Mouse (Mus musculus): ENCODE measurements around the gene Urah. TPM values are rescaled to one million over a fixed set of nuclear protein-coding genes. Genes with fewer than 3 reads are reported as not detected.
A peak's percentile ranks its signal among the peaks of the same experiment; 100 is the strongest.

Urah gene
- total and polyA plus RNA-seq, 3 experiments = not detected

GRCm38 (mm10) chr7:140797619-140798018 is 37.2 kb upstream of the Urah start:
- dilution Hi-C loops (cut with MboI; ENCODE audit: extremely low pct_ligation_motif_present, extremely low pct_unique_long_range_greater_than_20kb, low sequenced_read_pairs) = no loop called here
- no peaks in the 10 kb centered on the region for H3K79me2 ChIP-seq (replicated peaks; ENCODE audit: control insufficient read depth, extremely low read depth, insufficient read depth, poor library complexity, severe bottlenecking)
- no peaks in the 10 kb centered on the region for H3K4me1 ChIP-seq (ENCODE audit: control insufficient read depth in 1 of 2, insufficient read depth in 2 of 2)
- H3K36me3 ChIP-seq (replicated peaks in 1 of 2; ENCODE audit: control insufficient read depth in 1 of 2, insufficient read depth in 1 of 2, low read length in 1 of 2) = no peaks in the 10 kb centered on the region
- no peak overlapping the region for H3K9ac ChIP-seq (ENCODE audit: insufficient read depth, low read depth)
- H3K9me3 ChIP-seq (replicated peaks; ENCODE audit: low read length) = no peaks in the 10 kb centered on the region
- DNase-seq (ENCODE audit: extremely low read depth) = peak; percentile 3
- no peak overlapping the region for H3K4me3 ChIP-seq (replicated peaks in 1 of 3; ENCODE audit: low read depth in 2 of 3, low read length in 2 of 3, poor library complexity in 1 of 3)
- H3K27ac ChIP-seq (ENCODE audit: insufficient read depth, low read depth) = no peak overlapping the region
- peaks cover 90% of the 10 kb centered on the region for H3K27me3 ChIP-seq (replicated peaks)
- TF ChIP-seq SMC3 (IDR thresholded peaks at IDR 0.05; ENCODE audit: low read depth, low read length) (peak; percentile 40), CTCF (conservative IDR thresholded peaks at IDR 0.05 in 1 of 2, IDR thresholded peaks at IDR 0.05 in 1 of 2; ENCODE audit: low read depth in 2 of 2, low read length in 2 of 2) (peak in 1 of 2 experiments; percentile 51; a peak in 2 of 4 replicates), POLR2A (IDR thresholded peaks at IDR 0.05; ENCODE audit: low read depth, low read length) (no peak)
- no peak overlapping the region for H3K4me2 ChIP-seq (ENCODE audit: insufficient read depth, low read depth, poor library complexity, severe bottlenecking)
- in situ Hi-C loops (cut with MboI; ENCODE audit: low pct_ligation_motif_present, low pct_unique_long_range_greater_than_20kb, low sequenced_read_pairs) = loop anchor here (25.0 kb wide), 1 partner anchor 610 kb away; no protein-coding TSS in a partner anchor

DNA sequence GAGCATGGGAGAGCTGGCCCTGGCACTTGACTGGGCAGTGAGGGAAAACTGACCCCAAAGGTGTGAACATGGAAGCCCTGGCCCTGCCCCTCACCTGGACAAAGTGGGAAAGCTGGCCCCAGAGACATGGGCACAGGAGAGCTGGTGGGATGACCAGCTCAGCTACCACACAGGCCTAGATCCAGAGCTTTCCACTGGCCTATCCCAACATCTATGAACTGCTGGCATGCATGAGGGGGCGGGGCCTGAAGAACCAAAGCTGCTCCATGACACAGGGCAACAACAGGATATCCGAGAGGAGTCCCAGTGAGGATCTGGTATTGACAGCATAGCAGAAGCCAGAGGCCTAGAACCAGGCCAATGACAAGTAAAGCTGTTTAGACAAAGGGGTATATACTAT is 36.6 kb upstream of the Urah start:
- no peak overlapping the region for H3K9ac ChIP-seq (ENCODE audit: insufficient read depth, low read depth)
- no peak overlapping the region for H3K27ac ChIP-seq (ENCODE audit: insufficient read depth, low read depth)
- no peak overlapping the region for H3K4me3 ChIP-seq (replicated peaks in 1 of 3; ENCODE audit: low read depth in 2 of 3, low read length in 2 of 3, poor library complexity in 1 of 3)
- dilution Hi-C loops (cut with MboI; ENCODE audit: extremely low pct_ligation_motif_present, extremely low pct_unique_long_range_greater_than_20kb, low sequenced_read_pairs) = no loop called here
- no peaks in the 10 kb centered on the region for H3K79me2 ChIP-seq (replicated peaks; ENCODE audit: control insufficient read depth, extremely low read depth, insufficient read depth, poor library complexity, severe bottlenecking)
- no peak for TF ChIP-seq CTCF (conservative IDR thresholded peaks at IDR 0.05 in 1 of 2, IDR thresholded peaks at IDR 0.05 in 1 of 2; ENCODE audit: low read depth in 2 of 2, low read length in 2 of 2)
- TF ChIP-seq USF2 (conservative IDR thresholded peaks at IDR 0.05; ENCODE audit: low read depth, low read length) = no peak
- TF ChIP-seq MAFK (IDR thresholded peaks at IDR 0.05; ENCODE audit: insufficient replicate concordance, low read length) = no peak
- no peak for TF ChIP-seq ZKSCAN1 (IDR thresholded peaks at IDR 0.05; ENCODE audit: borderline replicate concordance, low read depth, low read length)
- no peak for TF ChIP-seq POLR2A (IDR thresholded peaks at IDR 0.05; ENCODE audit: low read depth, low read length)
- TF ChIP-seq JUND (conservative IDR thresholded peaks at IDR 0.05; ENCODE audit: low read depth, low read length) = no peak
- TF ChIP-seq MAX (IDR thresholded peaks at IDR 0.05; ENCODE audit: low read length) = no peak
- TF ChIP-seq POLR2AphosphoS2 (IDR thresholded peaks at IDR 0.05; ENCODE audit: low read depth, low read length) = no peak
- TF ChIP-seq USF1 (IDR thresholded peaks at IDR 0.05; ENCODE audit: low read depth, low read length) = no peak
- no peak for TF ChIP-seq IRF4 (IDR thresholded peaks at IDR 0.05; ENCODE audit: low read depth, low read length)
- no peak for TF ChIP-seq ELF1 (IDR thresholded peaks at IDR 0.05; ENCODE audit: low read depth, low read length)
- TF ChIP-seq MEF2A (IDR thresholded peaks at IDR 0.05; ENCODE audit: borderline replicate concordance, low read depth, low read length) = no peak
- TF ChIP-seq KAT2A (IDR thresholded peaks at IDR 0.05; ENCODE audit: insufficient replicate concordance, low read length) = no peak
- TF ChIP-seq MYC (IDR thresholded peaks at IDR 0.05; ENCODE audit: low read depth, low read length) = no peak
- no peak for TF ChIP-seq TCF12 (IDR thresholded peaks at IDR 0.05; ENCODE audit: low read depth, low read length)
- TF ChIP-seq MAZ (IDR thresholded peaks at IDR 0.05; ENCODE audit: low read depth, low read length) = no peak
- no peak for TF ChIP-seq EP300 (IDR thresholded peaks at IDR 0.05; ENCODE audit: low read length)
- no peak for TF ChIP-seq CHD2 (IDR thresholded peaks at IDR 0.05; ENCODE audit: low read length)
- no peak for TF ChIP-seq E2F4 (IDR thresholded peaks at IDR 0.05; ENCODE audit: insufficient replicate concordance, low read depth, low read length)
- TF ChIP-seq ZMIZ1 (IDR thresholded peaks at IDR 0.05; ENCODE audit: low read depth, low read length) = no peak
- in situ Hi-C loops (cut with MboI; ENCODE audit: low pct_ligation_motif_present, low pct_unique_long_range_greater_than_20kb, low sequenced_read_pairs) = loop anchor here (25.0 kb wide), 1 partner anchor 611 kb away; no protein-coding TSS in a partner anchor
- H3K36me3 ChIP-seq (replicated peaks in 1 of 2; ENCODE audit: control insufficient read depth in 1 of 2, insufficient read depth in 1 of 2, low read length in 1 of 2) = no peaks in the 10 kb centered on the region
- no peak overlapping the region for H3K4me2 ChIP-seq (ENCODE audit: insufficient read depth, low read depth, poor library complexity, severe bottlenecking)
- H3K27me3 ChIP-seq (replicated peaks) = peaks cover 90% of the 10 kb centered on the region
- no peaks in the 10 kb centered on the region for H3K4me1 ChIP-seq (ENCODE audit: control insufficient read depth in 1 of 2, insufficient read depth in 2 of 2)
- no peaks in the 10 kb centered on the region for H3K9me3 ChIP-seq (replicated peaks; ENCODE audit: low read length)
- DNase-seq (ENCODE audit: extremely low read depth) = no peak
